In genomic region chr16:62650856-62651255, GRCm38 (mm10) we compare ENCODE assay signal across 24 mouse cellular contexts.
"Had no signal": no experiment of that assay in that cellular context is flagged by ENCODE, and none has a peak within 500 bp of the region (broad histone marks: within the 10 kb centered on the region; RNA-seq: fewer than 3 reads in every experiment).

No protein-coding gene starts in this region.

- H3K36me3 ChIP-seq: limb, embryonic 13.5 days; liver, embryonic 12.5 days; liver, embryonic 15.5 days; lung, embryonic 15.5 days; midbrain, embryonic 10.5 days; midbrain, embryonic 13.5 days; neural tube, embryonic 13.5 days; stomach, embryonic 15.5 days had no signal

- H3K4me1 ChIP-seq: liver, embryonic 12.5 days; liver, embryonic 15.5 days; lung, embryonic 15.5 days; megakaryocyte, embryonic 14.5 days; midbrain, embryonic 13.5 days; stomach, embryonic 15.5 days had no signal

- H3K27me3 ChIP-seq: limb, embryonic 13.5 days; liver, embryonic 12.5 days; liver, embryonic 15.5 days; lung, embryonic 15.5 days; megakaryocyte, embryonic 14.5 days; neural tube, embryonic 13.5 days; stomach, embryonic 15.5 days had no signal

- H3K27ac ChIP-seq: kidney, postnatal 0 days; limb, embryonic 13.5 days; liver, embryonic 12.5 days; liver, embryonic 15.5 days; lung, embryonic 15.5 days; midbrain, embryonic 10.5 days; midbrain, embryonic 13.5 days; neural tube, embryonic 13.5 days; stomach, embryonic 15.5 days had no signal

- H3K4me2 ChIP-seq: limb, embryonic 13.5 days; liver, embryonic 12.5 days; liver, embryonic 15.5 days; lung, embryonic 15.5 days; midbrain, embryonic 13.5 days; neural tube, embryonic 13.5 days; stomach, embryonic 15.5 days had no signal

- ATAC-seq: intestine, postnatal 0 days; liver, embryonic 12.5 days; midbrain, embryonic 13.5 days; midbrain, embryonic 16.5 days had no signal

- H3K9ac ChIP-seq: limb, embryonic 13.5 days; liver, embryonic 12.5 days; liver, embryonic 15.5 days; lung, embryonic 15.5 days; midbrain, embryonic 13.5 days; neural tube, embryonic 13.5 days; stomach, embryonic 15.5 days had no signal

- H3K4me3 ChIP-seq: limb, embryonic 13.5 days; liver, embryonic 12.5 days; liver, embryonic 15.5 days; lung, embryonic 15.5 days; megakaryocyte, embryonic 14.5 days; midbrain, embryonic 10.5 days; midbrain, embryonic 13.5 days; myocyte; neural tube, embryonic 13.5 days; stomach, embryonic 15.5 days had no signal

- DNase-seq: kidney, adult 2 months; kidney, postnatal 25 days; left cerebral cortex, postnatal 4 days; liver; lung, adult 18-20 months; lung, postnatal 10 days; lung, postnatal 36 days; retina, postnatal 1 day; right cerebral cortex, postnatal 25 days; spleen, adult 18-20 months; thymus, postnatal 25 days had no signal

- H3K9me3 ChIP-seq: limb, embryonic 13.5 days; liver, embryonic 12.5 days; liver, embryonic 15.5 days; lung, embryonic 15.5 days; megakaryocyte, embryonic 14.5 days; midbrain, embryonic 10.5 days; midbrain, embryonic 13.5 days; neural tube, embryonic 13.5 days; stomach, embryonic 15.5 days had no signal
